Mouse (Mus musculus) spleen, adult 2 months (tissue): Measurements from ENCODE around the gene Trp53. TPM values are rescaled to one million over a fixed set of nuclear protein-coding genes. Genes with fewer than 3 reads are reported as not detected.

Experiments used
- DNase-seq, 2 experiments: peaks; one replicate each; pipeline versions ENCODE4 v3.0.0 to v3.0.0-alpha.2; 2012 to 2021; ENCODE audit warnings: low spot score in 2 of 2, low read depth in 1 of 2
- H3K27ac ChIP-seq: fragments of 200-500 bp; 2 replicates; pipeline ENCODE4 v1.5.1; 2012; ENCODE audit warnings: low read length, inconsistent platforms; ENCODE audit not compliant: insufficient read depth
- H3K27me3 ChIP-seq: fragments of 200-500 bp; 2 replicates; pipeline ENCODE4 v1.6.1; 2012; ENCODE audit warnings: mild to moderate bottlenecking, moderate library complexity, low read length, inconsistent platforms; ENCODE audit not compliant: control insufficient read depth, insufficient read depth
- H3K36me3 ChIP-seq: fragments of 200-500 bp; 2 replicates; pipeline ENCODE4 v1.6.1; 2012; ENCODE audit warnings: mild to moderate bottlenecking, low read length, inconsistent platforms; ENCODE audit not compliant: control insufficient read depth, insufficient read depth
- H3K4me1 ChIP-seq: fragments of 200-500 bp; 2 replicates; pipeline ENCODE4 v1.6.1; 2011; ENCODE audit warnings: inconsistent platforms; ENCODE audit not compliant: control insufficient read depth, insufficient read depth, insufficient read length
- H3K4me3 ChIP-seq: fragments of 200-500 bp; 2 replicates; pipeline ENCODE4 v1.5.1; 2011; ENCODE audit warnings: mild to moderate bottlenecking, inconsistent platforms; ENCODE audit not compliant: insufficient read depth, insufficient read length; ENCODE audit errors: extremely low read depth
- CTCF ChIP-seq: fragments of 200-500 bp; IDR thresholded peaks from 2 replicates; pipeline ENCODE4 v1.5.1; 2011; ENCODE audit warnings: mild to moderate bottlenecking, inconsistent platforms; ENCODE audit not compliant: insufficient read depth, insufficient read length, insufficient replicate concordance; ENCODE audit errors: extremely low read depth
- POLR2A ChIP-seq: fragments of 200-500 bp; IDR thresholded peaks from 2 replicates; pipeline ENCODE4 v1.6.1; 2011; ENCODE audit warnings: low read depth, low read length, inconsistent platforms
- WGBS: fragments of 180-500 bp; shearing (Covaris S2); methylation state at CpG from one replicate; pipeline ENCODE4 v1.1.7; 2018; 5-methylcytosine and 5-hydroxymethylcytosine counted together
- polyA plus RNA-seq: library from polyadenylated mRNA; depleted of rRNA; stranded (reverse); fragments of >200 nt; gene quantifications from 2 replicates; pipeline ENCODE4 v1.2.3, GENCODE M21; 2012

The Trp53 gene
- polyA plus RNA-seq, 1 experiment = 105 TPM

- TF ChIP-seq POLR2A = no peak
- TF ChIP-seq CTCF = no peak
- 91% methylated on average over 16 of the region's 16 CpGs for WGBS
- H3K36me3 ChIP-seq = peaks cover 24% of the 10 kb centered on the region
- H3K4me1 ChIP-seq = no peaks in the 10 kb centered on the region
- H3K27me3 ChIP-seq = peaks cover 2% of the 10 kb centered on the region; the same call in 1 of the 2 replicates
- no peak overlapping the region for H3K4me3 ChIP-seq
- no peak for DNase-seq
- H3K27ac ChIP-seq = no peak overlapping the region
Measured at GRCm38 (mm10) chr11:69560896-69561854, 19.0 kb upstream of the Trp53 start.

DNA sequence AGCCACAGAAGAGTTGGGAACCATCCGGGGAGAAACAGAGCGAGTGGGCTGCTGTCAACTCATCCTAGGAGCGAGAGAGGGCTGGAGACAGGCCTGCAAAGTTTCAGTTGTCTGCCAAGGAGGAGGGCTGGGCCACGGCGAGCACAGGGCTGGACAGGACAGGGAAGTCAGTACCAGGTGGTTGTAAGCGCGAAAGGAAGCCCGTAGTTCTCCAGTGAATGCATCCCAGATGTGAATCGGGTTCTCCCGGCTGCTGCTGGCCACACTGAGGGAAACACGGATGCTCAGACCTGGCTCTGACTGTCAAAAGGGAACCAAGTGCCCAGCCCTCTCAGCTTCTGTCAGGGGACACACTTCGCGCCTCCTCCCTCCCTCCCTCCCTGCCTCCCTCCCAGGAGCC lies 16.8 kb upstream of the Trp53 start:
- no peak for DNase-seq
- H3K4me1 ChIP-seq = no peaks in the 10 kb centered on the region
- no peak overlapping the region for H3K4me3 ChIP-seq
- peaks cover 29% of the 10 kb centered on the region for H3K36me3 ChIP-seq
- WGBS = 93% methylated on average over 13 of the region's 13 CpGs
- no peak overlapping the region for H3K27ac ChIP-seq
- peaks cover 2% of the 10 kb centered on the region; the same call in 1 of the 2 replicates for H3K27me3 ChIP-seq
- TF ChIP-seq CTCF (no peak), POLR2A (no peak)

- no peak overlapping the region for H3K4me3 ChIP-seq
- 86% methylated on average over 3 of the region's 3 CpGs for WGBS
- peaks cover 29% of the 10 kb centered on the region for H3K36me3 ChIP-seq
- H3K27ac ChIP-seq = no peak overlapping the region
- DNase-seq = no peak
- peaks cover 2% of the 10 kb centered on the region; the same call in 1 of the 2 replicates for H3K27me3 ChIP-seq
- H3K4me1 ChIP-seq = no peaks in the 10 kb centered on the region
- TF ChIP-seq CTCF (no peak), POLR2A (no peak)
Measured at GRCm38 (mm10) chr11:69564391-69564790, 15.8 kb upstream of the Trp53 start.

- Histone ChIP-seq H3K4me3 (no peak overlapping the region), H3K27me3 (peaks cover 2% of the 10 kb centered on the region; the same call in 1 of the 2 replicates), H3K27ac (no peak overlapping the region), H3K4me1 (no peaks in the 10 kb centered on the region), H3K36me3 (peaks cover 31% of the 10 kb centered on the region)
- no peak for TF ChIP-seq CTCF
- no peak for TF ChIP-seq POLR2A
- DNase-seq = no peak
- 85% methylated on average over 8 of the region's 8 CpGs for WGBS
Measured at GRCm38 (mm10) chr11:69565131-69565530, 15.0 kb upstream of the Trp53 start.

- no peak overlapping the region for H3K27ac ChIP-seq
- peaks cover 7% of the 10 kb centered on the region; the same call in 1 of the 2 replicates for H3K4me1 ChIP-seq
- H3K36me3 ChIP-seq = peaks cover 8% of the 10 kb centered on the region
- peak in 1 of 2 experiments; percentile 12 for DNase-seq
- H3K4me3 ChIP-seq = no peak overlapping the region
- no peak for TF ChIP-seq CTCF
- TF ChIP-seq POLR2A = no peak
- 61% methylated on average over 3 of the region's 3 CpGs for WGBS
- no peaks in the 10 kb centered on the region for H3K27me3 ChIP-seq
Measured at GRCm38 (mm10) chr11:69575220-69575619, 4.9 kb upstream of the Trp53 start.

- WGBS = 77% methylated on average over 5 of the region's 5 CpGs
- H3K4me3 ChIP-seq = no peak overlapping the region
- H3K36me3 ChIP-seq = peaks cover 5% of the 10 kb centered on the region; the same call in 1 of the 2 replicates
- TF ChIP-seq CTCF = no peak
- TF ChIP-seq POLR2A = no peak
- H3K27me3 ChIP-seq = no peaks in the 10 kb centered on the region
- H3K4me1 ChIP-seq = peaks cover 7% of the 10 kb centered on the region; the same call in 1 of the 2 replicates
- no peak overlapping the region for H3K27ac ChIP-seq
- DNase-seq = no peak
Measured at GRCm38 (mm10) chr11:69576307-69576706, 3.9 kb upstream of the Trp53 start.

- Histone ChIP-seq H3K4me3 (peak overlapping the region; percentile 100), H3K27me3 (no peaks in the 10 kb centered on the region), H3K4me1 (peaks cover 7% of the 10 kb centered on the region; the same call in 1 of the 2 replicates), H3K27ac (no peak overlapping the region), H3K36me3 (no peaks in the 10 kb centered on the region)
- 16% methylated on average over 15 of the region's 15 CpGs for WGBS
- no peak for DNase-seq
- no peak for TF ChIP-seq CTCF
- TF ChIP-seq POLR2A = no peak
Measured at GRCm38 (mm10) chr11:69578301-69578700, 1.9 kb upstream of the Trp53 start.
